Mouse (Mus musculus) forebrain, embryonic 14.5 days (tissue): ENCODE measurements at regions not wholly inside any gene's neighbourhood (a gene's known extent, or its start where the extent isn't known, plus 50 kb on each side); places are given as distances from the start of the nearest gene placed in this dataset.

Experiments used
- ATAC-seq: fragments of 200-750 bp; cut with Nextera tagmentation; 2 replicates; pipeline ENCODE4 v1.8.0; 2017; ENCODE audit warnings: mild to moderate bottlenecking, moderate library complexity
- DNase-seq: peaks from one replicate; pipeline ENCODE4 v3.0.0-alpha.2; 2015; ENCODE audit warnings: low spot score
- H3K27ac ChIP-seq: fragments of 300-500 bp; sonication (generic); 2 replicates; pipeline ENCODE4 v1.5.1; 2014; ENCODE audit warnings: low read depth, mild to moderate bottlenecking, control low read depth, low read length, moderate library complexity
- H3K27me3 ChIP-seq: fragments of 300-500 bp; sonication (generic); replicated peaks from 2 replicates; pipeline ENCODE4 v1.6.1; 2014; ENCODE audit warnings: low read length, control low read depth, mixed read lengths; ENCODE audit not compliant: control insufficient read depth, insufficient read depth
- H3K36me3 ChIP-seq: fragments of 300-500 bp; sonication (generic); 2 replicates; pipeline ENCODE4 v1.6.1; 2014; ENCODE audit warnings: low read length, control low read depth; ENCODE audit not compliant: control insufficient read depth, insufficient read depth
- H3K4me1 ChIP-seq: fragments of 300-500 bp; sonication (generic); 2 replicates; pipeline ENCODE4 v1.6.1; 2014; ENCODE audit warnings: antibody characterized with exemption, low read length, control low read depth; ENCODE audit not compliant: control insufficient read depth, insufficient read depth
- H3K4me2 ChIP-seq: fragments of 300-500 bp; sonication (generic); 2 replicates; pipeline ENCODE4 v1.6.1; 2014; ENCODE audit warnings: mild to moderate bottlenecking, control low read depth, low read length
- H3K4me3 ChIP-seq: fragments of 300-500 bp; sonication (generic); 2 replicates; pipeline ENCODE4 v1.5.1; 2014; ENCODE audit warnings: low read depth, low read length, control low read depth
- H3K9ac ChIP-seq: fragments of 300-500 bp; sonication (generic); 2 replicates; pipeline ENCODE4 v1.6.1; 2014; ENCODE audit warnings: mild to moderate bottlenecking, low read length, control low read depth, moderate library complexity
- H3K9me3 ChIP-seq: fragments of 300-500 bp; sonication (generic); replicated peaks from 2 replicates; pipeline ENCODE4 v1.6.1; 2016; ENCODE audit warnings: low read length, control low read depth, mixed read lengths; ENCODE audit not compliant: control insufficient read depth
- WGBS: fragments of 180-500 bp; shearing (Covaris S2); extraction: QIAGEN DNeasy Blood & Tissue Kit; methylation state at CpG from one replicate; pipeline ENCODE4 v1.1.7; 2014; 5-methylcytosine and 5-hydroxymethylcytosine counted together

DNA sequence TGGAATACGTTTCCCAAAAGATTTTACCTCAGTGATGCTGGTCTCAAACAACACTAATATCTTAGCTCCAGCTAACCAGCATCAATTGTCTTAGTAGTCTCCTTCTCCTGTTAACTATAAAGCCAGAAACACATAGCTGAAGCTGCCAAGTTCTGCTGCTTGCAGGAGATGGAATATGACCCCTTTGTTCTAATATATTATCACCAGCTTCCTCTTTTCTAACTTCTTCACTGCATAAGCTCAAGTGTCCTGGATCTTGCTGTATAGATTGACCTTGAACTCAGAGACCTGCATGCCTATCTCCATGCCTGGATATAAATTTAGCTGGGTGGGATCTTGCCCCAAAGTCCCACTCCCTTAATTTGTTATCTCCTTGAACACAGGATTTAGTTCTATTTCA is 94.8 kb downstream of the Rbm46 start:
- no peak overlapping the region for H3K4me3 ChIP-seq
- H3K27ac ChIP-seq: no peak overlapping the region
- 89% methylated on average over 1 of the region's 1 CpGs for WGBS
- DNase-seq (no peak), ATAC-seq (no peak)
- H3K4me1 ChIP-seq: no peaks in the 10 kb centered on the region
- no peaks in the 10 kb centered on the region for H3K27me3 ChIP-seq
- H3K9ac ChIP-seq: no peak overlapping the region
- H3K36me3 ChIP-seq: no peaks in the 10 kb centered on the region
- no peaks in the 10 kb centered on the region for H3K9me3 ChIP-seq
- H3K4me2 ChIP-seq: no peak overlapping the region

DNA sequence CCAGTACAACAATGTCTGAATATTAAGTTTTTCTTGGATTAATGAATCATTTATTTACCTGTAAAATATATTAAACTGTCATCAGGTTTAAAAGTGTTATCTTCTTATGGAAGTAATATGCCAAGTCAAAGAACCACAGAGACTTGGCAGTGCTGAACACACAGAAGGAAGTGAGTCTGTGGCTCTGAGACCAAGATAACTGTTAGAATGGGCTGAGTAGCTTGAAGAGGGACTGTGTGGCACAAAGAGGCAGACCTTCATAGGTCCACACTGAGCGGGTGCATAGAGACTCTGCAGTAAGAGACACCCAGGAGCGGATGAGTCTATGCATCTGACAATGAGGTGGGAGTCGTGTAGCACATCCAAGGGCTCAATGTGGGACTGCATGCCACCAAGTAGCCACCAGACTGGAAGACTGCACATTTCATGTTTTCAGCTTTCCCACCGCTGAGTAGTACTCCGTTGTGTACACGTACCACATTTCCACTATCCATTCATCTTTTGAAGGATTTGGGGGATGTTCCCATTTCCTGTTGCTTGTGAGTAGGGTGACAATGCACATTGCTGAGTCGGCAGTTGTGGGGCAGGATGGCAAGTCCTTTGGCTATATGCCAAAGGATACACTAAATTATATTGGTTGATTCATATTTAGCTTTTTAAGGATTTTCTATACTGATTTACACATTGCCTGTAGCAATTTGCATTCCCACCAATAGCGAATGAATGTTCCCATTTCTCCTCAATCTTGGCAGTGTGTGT is 105.6 kb downstream of the Rbm46 start:
- ATAC-seq (no peak), DNase-seq (no peak)
- Histone ChIP-seq H3K4me2 (no peak overlapping the region), H3K27me3 (no peaks in the 10 kb centered on the region), H3K4me1 (no peaks in the 10 kb centered on the region), H3K36me3 (no peaks in the 10 kb centered on the region), H3K9ac (no peak overlapping the region), H3K9me3 (no peaks in the 10 kb centered on the region), H3K4me3 (no peak overlapping the region), H3K27ac (no peak overlapping the region)
- WGBS: 94% methylated on average over 8 of the region's 8 CpGs

DNA sequence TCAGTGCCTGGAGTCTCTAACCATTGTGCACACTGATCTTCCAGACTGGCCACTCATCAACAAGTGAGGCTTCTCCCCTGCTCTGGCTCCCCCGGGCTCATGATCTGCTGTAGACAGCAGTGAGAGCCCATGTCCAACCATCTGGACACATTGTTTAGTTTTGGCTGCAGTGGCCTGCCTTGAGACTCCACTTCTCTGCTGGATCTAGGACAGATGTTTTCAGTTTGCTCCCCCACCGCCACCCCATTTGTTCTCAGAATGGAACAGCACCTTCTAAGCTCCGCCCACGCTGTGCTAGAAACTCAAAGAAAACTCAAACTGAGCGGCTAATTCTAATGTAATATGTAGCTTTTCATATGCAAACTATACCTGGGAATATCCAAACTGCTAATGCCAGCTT is 108.8 kb downstream of the Rbm46 start:
- 75% methylated on average over 5 of the region's 5 CpGs for WGBS
- Histone ChIP-seq H3K36me3 (no peaks in the 10 kb centered on the region), H3K9ac (no peak overlapping the region), H3K27me3 (no peaks in the 10 kb centered on the region), H3K4me1 (no peaks in the 10 kb centered on the region), H3K4me2 (no peak overlapping the region), H3K9me3 (no peaks in the 10 kb centered on the region), H3K4me3 (no peak overlapping the region), H3K27ac (no peak overlapping the region)
- DNase-seq (no peak), ATAC-seq (no peak)

DNA sequence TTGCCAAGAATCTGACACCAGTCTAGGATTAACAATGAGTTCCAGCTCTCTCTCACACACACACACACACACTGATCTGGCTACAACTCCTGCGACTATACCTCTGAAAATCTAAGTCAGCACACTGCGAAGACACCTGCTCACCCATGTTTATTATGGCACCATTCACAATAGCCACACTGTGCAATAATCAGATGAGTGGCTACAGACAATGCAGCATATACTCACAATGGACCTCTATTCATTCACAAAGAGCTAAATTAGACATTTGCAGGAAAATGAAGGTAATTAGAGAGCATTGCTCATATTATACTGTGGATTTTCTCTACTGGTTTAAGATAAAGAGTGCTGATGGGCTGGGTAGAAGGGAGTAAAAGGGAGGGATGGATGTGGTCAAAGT is 116.3 kb downstream of the Rbm46 start:
- ATAC-seq (peak; percentile 18; the same call in 1 of the 2 replicates), DNase-seq (no peak)
- Histone ChIP-seq H3K4me1 (no peaks in the 10 kb centered on the region), H3K9ac (no peak overlapping the region), H3K36me3 (no peaks in the 10 kb centered on the region), H3K27me3 (no peaks in the 10 kb centered on the region), H3K9me3 (no peaks in the 10 kb centered on the region), H3K4me2 (no peak overlapping the region), H3K27ac (no peak overlapping the region), H3K4me3 (no peak overlapping the region)
- 54% methylated on average over 2 of the region's 2 CpGs for WGBS

DNA sequence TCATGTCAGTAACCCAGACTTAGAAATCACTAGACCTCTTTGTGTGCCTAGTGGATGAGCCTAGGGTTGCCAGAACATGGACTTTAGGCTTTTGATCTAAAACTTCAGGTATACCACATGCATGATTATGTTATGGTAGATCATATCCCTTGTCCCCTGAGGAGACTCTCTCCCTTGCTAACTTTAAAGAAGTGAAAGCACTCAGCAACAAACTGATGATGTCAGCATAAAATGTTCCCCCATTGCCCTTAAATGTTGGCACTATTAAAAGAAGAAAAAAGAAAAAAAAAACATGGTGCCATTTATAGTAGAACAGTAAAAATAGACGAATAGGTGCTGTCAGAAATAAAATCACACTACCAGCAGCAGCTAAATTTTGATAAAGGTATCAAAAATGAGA is 117.3 kb downstream of the Rbm46 start:
- 90% methylated on average over 1 of the region's 1 CpGs for WGBS
- Histone ChIP-seq H3K27ac (no peak overlapping the region), H3K4me3 (no peak overlapping the region), H3K9me3 (no peaks in the 10 kb centered on the region), H3K9ac (no peak overlapping the region), H3K36me3 (no peaks in the 10 kb centered on the region), H3K4me1 (no peaks in the 10 kb centered on the region), H3K27me3 (no peaks in the 10 kb centered on the region), H3K4me2 (no peak overlapping the region)
- no peak for ATAC-seq
- no peak for DNase-seq

DNA sequence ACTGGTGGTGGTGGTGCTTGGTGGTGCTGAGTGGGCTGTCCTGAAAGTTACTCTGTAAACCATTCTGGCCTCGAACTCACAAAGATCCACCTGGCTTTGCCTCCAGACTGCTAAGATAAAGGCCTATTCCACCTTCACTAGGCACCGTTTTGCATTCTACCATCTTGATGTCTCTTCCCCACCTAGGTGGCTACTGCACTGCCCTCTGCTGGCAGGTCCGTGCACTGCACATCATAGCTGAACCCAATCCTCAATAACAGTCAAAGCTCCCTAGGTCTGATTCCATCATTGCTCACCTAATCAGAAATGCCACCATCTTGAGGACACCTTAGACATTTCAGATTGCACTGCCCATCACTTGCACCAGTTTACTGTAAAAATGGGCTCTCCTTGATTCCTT is 150.7 kb downstream of the Rbm46 start:
- H3K27ac ChIP-seq: no peak overlapping the region
- H3K4me3 ChIP-seq: no peak overlapping the region
- no peaks in the 10 kb centered on the region for H3K27me3 ChIP-seq
- ATAC-seq (0 out of 2 replicates have a peak, but pooled peaks have one; percentile 40), DNase-seq (peak; percentile 48)
- no peaks in the 10 kb centered on the region for H3K36me3 ChIP-seq
- H3K9me3 ChIP-seq: no peaks in the 10 kb centered on the region
- WGBS: 31% methylated on average over 3 of the region's 3 CpGs
- no peaks in the 10 kb centered on the region for H3K4me1 ChIP-seq
- no peak overlapping the region for H3K4me2 ChIP-seq
- H3K9ac ChIP-seq: no peak overlapping the region

DNA sequence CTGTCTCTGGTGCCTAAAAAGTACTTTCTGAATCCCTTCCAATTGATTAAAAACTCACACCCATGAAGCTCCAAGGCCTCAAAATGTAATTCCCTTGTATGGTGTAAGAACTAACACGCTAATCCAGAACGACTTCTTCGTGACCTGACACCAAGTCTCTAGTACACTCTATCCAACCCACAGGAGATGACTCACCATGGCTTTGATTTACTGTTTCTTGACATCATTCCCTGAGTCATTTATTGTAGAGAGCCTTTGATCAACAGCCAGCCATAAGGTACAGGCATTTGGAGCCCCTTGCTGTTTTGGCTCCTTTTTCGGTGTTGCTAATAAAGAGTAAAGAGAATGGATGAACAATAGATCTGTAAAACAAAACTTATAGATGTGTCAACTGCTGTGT is 159.7 kb upstream of the Npy2r start:
- Histone ChIP-seq H3K4me2 (no peak overlapping the region), H3K9me3 (no peaks in the 10 kb centered on the region), H3K4me1 (no peaks in the 10 kb centered on the region), H3K27ac (no peak overlapping the region), H3K27me3 (no peaks in the 10 kb centered on the region), H3K9ac (no peak overlapping the region), H3K36me3 (no peaks in the 10 kb centered on the region), H3K4me3 (no peak overlapping the region)
- 88% methylated on average over 4 of the region's 4 CpGs for whole genome bisulfite sequencing
- no peak for DNase-seq
- ATAC-seq: no peak

DNA sequence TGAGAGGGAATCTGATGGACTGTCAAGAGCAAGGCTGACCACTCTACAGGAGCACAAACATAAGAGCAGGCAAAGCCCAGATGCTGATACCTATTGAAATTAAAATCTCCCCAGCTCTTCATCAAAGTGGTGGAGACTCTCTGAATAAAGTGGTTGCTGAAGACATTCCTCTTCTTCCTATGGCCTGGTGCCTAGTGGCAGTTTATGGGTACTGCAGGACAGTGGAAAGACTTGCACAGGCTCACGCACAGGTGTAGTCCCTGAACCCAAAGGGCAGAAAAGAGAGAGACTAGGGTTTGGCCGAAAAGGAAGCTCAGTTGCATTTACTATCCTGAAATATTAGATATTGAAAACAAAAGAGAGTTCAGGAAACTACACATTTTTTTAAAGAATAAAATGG is 144.2 kb upstream of the Npy2r start:
- H3K4me3 ChIP-seq: no peak overlapping the region
- DNase-seq: no peak
- H3K36me3 ChIP-seq: no peaks in the 10 kb centered on the region
- H3K9ac ChIP-seq: no peak overlapping the region
- WGBS: 89% methylated on average over 2 of the region's 2 CpGs
- H3K27me3 ChIP-seq: no peaks in the 10 kb centered on the region
- no peak overlapping the region for H3K4me2 ChIP-seq
- no peak overlapping the region for H3K27ac ChIP-seq
- ATAC-seq: no peak
- no peaks in the 10 kb centered on the region for H3K9me3 ChIP-seq
- H3K4me1 ChIP-seq: no peaks in the 10 kb centered on the region

DNA sequence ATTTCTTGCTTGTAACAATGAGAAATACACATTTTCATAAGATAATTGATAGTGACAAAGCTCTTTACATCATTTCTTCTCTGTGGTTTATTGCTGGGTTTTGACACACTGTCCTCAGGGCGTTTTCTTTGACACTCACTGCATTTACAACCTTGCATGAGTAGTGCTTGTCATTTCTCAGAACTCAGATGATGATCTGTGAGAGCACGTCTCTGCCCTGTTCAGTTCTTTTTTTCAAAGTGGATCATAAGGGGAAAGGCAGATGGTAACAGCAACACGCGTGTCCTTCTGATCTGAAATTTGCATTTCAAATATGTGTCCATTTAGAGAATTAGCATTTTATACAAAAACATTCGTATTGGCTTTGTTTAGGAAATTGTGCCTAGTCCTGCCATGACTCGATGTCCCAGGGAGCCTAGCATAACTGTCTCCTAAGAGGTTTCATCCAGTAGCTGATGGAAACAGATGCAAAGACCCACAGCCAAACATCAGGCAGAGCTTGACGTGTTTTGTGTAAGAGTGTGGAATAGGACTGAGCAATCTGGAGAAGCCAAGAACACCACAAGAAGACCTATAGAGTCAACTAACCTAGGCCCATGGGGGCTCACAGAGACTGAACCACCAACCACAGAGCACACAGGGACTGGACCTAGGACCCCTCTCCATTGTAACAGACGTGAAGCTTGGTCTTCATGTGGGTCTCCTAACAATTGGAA is 108.4 kb upstream of the Npy2r start:
- Histone ChIP-seq H3K27me3 (no peaks in the 10 kb centered on the region), H3K9me3 (no peaks in the 10 kb centered on the region), H3K4me1 (no peaks in the 10 kb centered on the region), H3K36me3 (no peaks in the 10 kb centered on the region), H3K4me2 (no peak overlapping the region), H3K4me3 (no peak overlapping the region), H3K27ac (no peak overlapping the region), H3K9ac (no peak overlapping the region)
- DNase-seq (peak; percentile 8), ATAC-seq (0 out of 2 replicates have a peak, but pooled peaks have one; percentile 32)
- 74% methylated on average over 8 of the region's 8 CpGs for WGBS
